Mouse (Mus musculus) myocyte (in vitro differentiated cells): Measurements from ENCODE around the gene Gm20422. TPM values are rescaled to one million over a fixed set of nuclear protein-coding genes. Genes with fewer than 3 reads are reported as not detected.

Experiments
- H3K27me3 ChIP-seq: one replicate; pipeline ENCODE4 v1.6.1; 2011; ENCODE audit not compliant: control insufficient read depth, insufficient read depth, insufficient read length
- H3K36me3 ChIP-seq: one replicate; pipeline ENCODE4 v1.6.1; 2011; ENCODE audit not compliant: control insufficient read depth, insufficient read depth
- H3K4me2 ChIP-seq: one replicate; pipeline ENCODE4 v1.6.1; 2011; ENCODE audit warnings: low read depth, control low read depth
- H3K4me3 ChIP-seq: one replicate; pipeline ENCODE4 v1.5.1; 2011; ENCODE audit warnings: mild to moderate bottlenecking, control low read depth, moderate library complexity
- H3K79me2 ChIP-seq: one replicate; pipeline ENCODE4 v1.6.1; 2011; ENCODE audit not compliant: control insufficient read depth, insufficient read depth
- H3ac ChIP-seq: one replicate; pipeline ENCODE4 v1.6.1; 2011; ENCODE audit not compliant: control insufficient read depth, insufficient read length
- CEBPB ChIP-seq: IDR thresholded peaks from 2 replicates; pipeline ENCODE4 v1.6.1; 2011; ENCODE audit warnings: mild to moderate bottlenecking, moderate library complexity; ENCODE audit not compliant: poor library complexity, insufficient read depth, severe bottlenecking
- E2F4 ChIP-seq: IDR thresholded peaks from one replicate; pipeline ENCODE4 v1.6.1; 2011; ENCODE audit warnings: mild to moderate bottlenecking, control low read depth, moderate library complexity; ENCODE audit not compliant: insufficient read depth
- MAX ChIP-seq: IDR thresholded peaks from one replicate; pipeline ENCODE4 v1.6.1; 2011; ENCODE audit warnings: low read depth, mild to moderate bottlenecking, control low read depth
- MYOD1 ChIP-seq, 3 experiments: IDR thresholded peaks; one replicate each; pipeline ENCODE4 v1.6.1; 2011; ENCODE audit warnings: control low read depth in 2 of 3, low read depth in 2 of 3, mild to moderate bottlenecking in 2 of 3, moderate library complexity in 1 of 3; ENCODE audit not compliant: insufficient read length in 2 of 3, control insufficient read depth in 1 of 3
- MYOG ChIP-seq, 3 experiments: IDR thresholded peaks; one replicate each; pipeline ENCODE4 v1.6.1; 2011; ENCODE audit warnings: control low read depth in 2 of 3, low read depth in 2 of 3, mild to moderate bottlenecking in 2 of 3; ENCODE audit not compliant: insufficient read length in 2 of 3, control insufficient read depth in 1 of 3, insufficient read depth in 1 of 3
- POLR2A ChIP-seq: IDR thresholded peaks from one replicate; pipeline ENCODE4 v1.6.1; 2011; ENCODE audit warnings: low read depth, mild to moderate bottlenecking, control low read depth, moderate library complexity; ENCODE audit not compliant: insufficient read length
- POLR2AphosphoS2 ChIP-seq: IDR thresholded peaks from one replicate; pipeline ENCODE4 v1.6.1; 2011; ENCODE audit warnings: low read depth, control low read depth; ENCODE audit not compliant: insufficient read length
- REST ChIP-seq: IDR thresholded peaks from one replicate; pipeline ENCODE4 v1.6.1; 2011; ENCODE audit warnings: mild to moderate bottlenecking, control low read depth, moderate library complexity; ENCODE audit not compliant: insufficient read depth, insufficient read length
- SRF ChIP-seq: IDR thresholded peaks from one replicate; pipeline ENCODE4 v1.6.1; 2011; ENCODE audit warnings: low read depth; ENCODE audit not compliant: control insufficient read depth, insufficient read length
- TCF12 ChIP-seq: IDR thresholded peaks from one replicate; pipeline ENCODE4 v1.6.1; 2011; ENCODE audit warnings: mild to moderate bottlenecking, control low read depth; ENCODE audit not compliant: poor library complexity, insufficient read depth, severe bottlenecking
- TCF3 ChIP-seq: IDR thresholded peaks from one replicate; pipeline ENCODE4 v1.6.1; 2011; ENCODE audit warnings: low read depth, control low read depth; ENCODE audit not compliant: insufficient read length
- USF1 ChIP-seq: IDR thresholded peaks from one replicate; pipeline ENCODE4 v1.6.1; 2011; ENCODE audit warnings: low read depth, mild to moderate bottlenecking, control low read depth, moderate library complexity
- polyA plus RNA-seq: library from polyadenylated mRNA; unstranded; fragments of >200 nt; fragmentation: generic; extraction: Trizol; gene quantifications from one replicate; pipeline ENCODE4 v1.2.1, GENCODE M21; 2012; ENCODE audit warnings: missing spikeins

Gm20422 gene
- polyA plus RNA-seq, 1 experiment, result 0.13 TPM

- H3K36me3 ChIP-seq, result peaks cover 13% of the 10 kb centered on the region
- TF ChIP-seq MYOG (IDR thresholded peaks at IDR 0.05; ENCODE audit: control insufficient read depth in 1 of 3, insufficient read depth in 1 of 3, insufficient read length in 2 of 3, low read depth in 2 of 3), result peak in 1 of 3 experiments; percentile 7
- no peak for TF ChIP-seq MYOD1 (IDR thresholded peaks at IDR 0.05; ENCODE audit: control insufficient read depth in 1 of 3, insufficient read length in 2 of 3, low read depth in 2 of 3)
- TF ChIP-seq TCF3, result no peak
- no peak for TF ChIP-seq USF1
- TF ChIP-seq SRF, result no peak
- TF ChIP-seq MAX, result no peak
- no peak for TF ChIP-seq REST
- TF ChIP-seq E2F4, result no peak
- no peaks in the 10 kb centered on the region for H3K27me3 ChIP-seq
- peak overlapping the region; percentile 82 for H3K4me2 ChIP-seq
- H3ac ChIP-seq, result peak overlapping the region; percentile 71
- H3K4me3 ChIP-seq, result peak overlapping the region; percentile 71
- H3K79me2 ChIP-seq, result peaks cover 35% of the 10 kb centered on the region
Observed at GRCm38 (mm10) chr8:69791415-69792068, 16.9 kb upstream of the Gm20422 start.

- Histone ChIP-seq H3ac (peak within 1 kb of the TSS; percentile 71), H3K36me3 (peaks cover 7% of the 10 kb centered on the region), H3K4me3 (peak within 1 kb of the TSS; percentile 71), H3K4me2 (peak within 1 kb of the TSS; percentile 82), H3K27me3 (no peaks in the 10 kb centered on the region), H3K79me2 (peaks cover 35% of the 10 kb centered on the region)
- TF ChIP-seq POLR2AphosphoS2, result peak; percentile 84
- TF ChIP-seq POLR2A, result peak; percentile 93
- no peak for TF ChIP-seq CEBPB
- TF ChIP-seq E2F4, result no peak
- TF ChIP-seq TCF3, result no peak
Observed at GRCm38 (mm10) chr8:69790773-69791367, 16.2 kb upstream of the Gm20422 start, which contains the start of the genes Atp13a1 and Zfp866. Gene Atp13a1 (plus strand): TSS chr8:69791163. Gene Zfp866 (minus strand): TSS chr8:69791178.

- Histone ChIP-seq H3K27me3 (no peaks in the 10 kb centered on the region), H3K79me2 (peaks cover 35% of the 10 kb centered on the region), H3K4me3 (peak overlapping the region; percentile 71), H3K36me3 (peaks cover 6% of the 10 kb centered on the region), H3K4me2 (peak overlapping the region; percentile 77), H3ac (peak overlapping the region; percentile 71)
- TF ChIP-seq E2F4 (no peak), TCF3 (no peak), MYOD1 (IDR thresholded peaks at IDR 0.05; ENCODE audit: control insufficient read depth in 1 of 3, insufficient read length in 2 of 3, low read depth in 2 of 3) (no peak), USF1 (no peak), REST (no peak), MAX (no peak), TCF12 (no peak), MYOG (IDR thresholded peaks at IDR 0.05; ENCODE audit: control insufficient read depth in 1 of 3, insufficient read depth in 1 of 3, insufficient read length in 2 of 3, low read depth in 2 of 3) (no peak), POLR2AphosphoS2 (no peak), POLR2A (no peak), SRF (no peak), CEBPB (no peak)
Observed at GRCm38 (mm10) chr8:69790364-69790763, 15.7 kb upstream of the Gm20422 start.

- peak overlapping the region; percentile 71 for H3K4me3 ChIP-seq
- H3K36me3 ChIP-seq, result peaks cover under 1% of the 10 kb centered on the region
- H3K27me3 ChIP-seq, result no peaks in the 10 kb centered on the region
- peak overlapping the region; percentile 77 for H3K4me2 ChIP-seq
- H3K79me2 ChIP-seq, result peaks cover 35% of the 10 kb centered on the region
- TF ChIP-seq USF1 (no peak), MYOG (IDR thresholded peaks at IDR 0.05; ENCODE audit: control insufficient read depth in 1 of 3, insufficient read depth in 1 of 3, insufficient read length in 2 of 3, low read depth in 2 of 3) (no peak), TCF3 (no peak), POLR2AphosphoS2 (no peak), MAX (no peak), POLR2A (no peak), SRF (no peak), MYOD1 (IDR thresholded peaks at IDR 0.05; ENCODE audit: control insufficient read depth in 1 of 3, insufficient read length in 2 of 3, low read depth in 2 of 3) (no peak)
- no peak overlapping the region for H3ac ChIP-seq
Observed at GRCm38 (mm10) chr8:69789731-69790130, 15.0 kb upstream of the Gm20422 start.

- TF ChIP-seq TCF12 (no peak), MYOG (IDR thresholded peaks at IDR 0.05; ENCODE audit: control insufficient read depth in 1 of 3, insufficient read depth in 1 of 3, insufficient read length in 2 of 3, low read depth in 2 of 3) (no peak), SRF (no peak), POLR2AphosphoS2 (no peak), REST (no peak), TCF3 (no peak), CEBPB (no peak), USF1 (no peak)
- Histone ChIP-seq H3K4me2 (no peak overlapping the region), H3K79me2 (peaks cover 35% of the 10 kb centered on the region), H3K4me3 (no peak overlapping the region), H3K36me3 (no peaks in the 10 kb centered on the region), H3K27me3 (no peaks in the 10 kb centered on the region), H3ac (no peak overlapping the region)
Observed at GRCm38 (mm10) chr8:69789105-69789504, 14.4 kb upstream of the Gm20422 start.
